Mouse (Mus musculus) left cerebral cortex, postnatal 36 days (tissue): ENCODE data around the gene Ryr3. TPM values are rescaled to one million over a fixed set of nuclear protein-coding genes. Genes with fewer than 3 reads are reported as not detected.

Experiments used
- DNase-seq, 2 experiments: peaks; one replicate each; pipeline ENCODE4 v3.0.0; 2021 to 2022; ENCODE audit warnings: low spot score in 2 of 2, mixed read lengths in 1 of 2
- intact Hi-C: fragments of 180-260 bp; cut with DNase I; formaldehyde crosslinking; loops from one replicate; pipeline ENCODE4 v1.15.1; 2025
- microRNA-seq: library from miRNA; unstranded; fragments of <30 nt; microRNA quantifications from one replicate; pipeline ENCODE4 v1.2.0, GENCODE M21; 2022
- total RNA-seq, 2 experiments: library from RNA; stranded (reverse); gene quantifications; 2 replicates each; pipeline ENCODE4 v1.2.3; 2021

Ryr3 gene
- total RNA-seq, 2 experiments from 2014 or later: 23.0 to 39.3 TPM

GRCm38 (mm10) chr2:112596415-112596814 is 620.5 kb downstream of the Ryr3 start:
- no peak for DNase-seq
- intact Hi-C loops: no loop called here

DNA sequence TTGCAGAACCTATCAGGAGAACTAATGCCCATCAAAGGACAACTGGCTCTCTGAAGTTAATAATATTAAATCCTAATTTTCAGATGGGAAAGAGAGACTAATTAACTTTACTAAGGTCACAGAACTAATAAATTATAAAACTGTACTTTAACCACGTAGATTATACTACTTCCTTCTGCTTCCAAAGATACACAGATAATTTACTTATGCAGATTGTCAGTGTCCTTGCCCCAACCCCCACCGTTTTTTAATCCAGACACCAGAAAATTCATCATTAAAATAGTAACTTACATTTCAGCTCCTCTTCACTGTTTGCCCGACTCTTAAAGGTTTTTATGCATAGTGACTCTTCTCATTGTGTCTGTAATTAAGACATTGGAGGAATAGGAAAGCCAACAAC is 621.1 kb downstream of the Ryr3 start:
- intact Hi-C loops: no loop called here
- no peak for DNase-seq

GRCm38 (mm10) chr2:112593781-112594180 is 623.1 kb downstream of the Ryr3 start:
- intact Hi-C loops: no loop called here
- no peak for DNase-seq

DNA sequence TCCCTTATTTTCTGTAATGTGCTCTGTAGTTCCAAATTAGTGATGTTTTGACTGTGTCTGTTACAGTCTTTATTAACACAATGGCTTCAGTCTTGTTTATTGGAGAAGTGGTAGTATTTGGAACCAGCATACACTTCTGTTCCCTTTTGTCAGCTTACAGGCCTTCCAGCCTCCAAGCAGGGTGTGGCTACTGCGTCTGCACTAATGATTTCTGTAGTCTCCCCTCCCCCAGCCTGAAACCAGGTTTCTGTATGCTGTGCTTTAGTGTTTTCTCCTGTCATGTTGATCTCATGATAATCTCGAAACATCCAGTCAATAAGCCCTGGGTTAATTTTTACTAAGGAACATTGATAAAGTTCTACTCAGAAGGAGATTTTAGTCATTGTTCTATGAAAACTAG is 623.6 kb downstream of the Ryr3 start:
- no peak for DNase-seq
- intact Hi-C loops: no loop called here

GRCm38 (mm10) chr2:112591451-112591871 is 625.4 kb downstream of the Ryr3 start:
- peak in 1 of 2 experiments; percentile 26 for DNase-seq
- intact Hi-C loops: no loop called here

DNA sequence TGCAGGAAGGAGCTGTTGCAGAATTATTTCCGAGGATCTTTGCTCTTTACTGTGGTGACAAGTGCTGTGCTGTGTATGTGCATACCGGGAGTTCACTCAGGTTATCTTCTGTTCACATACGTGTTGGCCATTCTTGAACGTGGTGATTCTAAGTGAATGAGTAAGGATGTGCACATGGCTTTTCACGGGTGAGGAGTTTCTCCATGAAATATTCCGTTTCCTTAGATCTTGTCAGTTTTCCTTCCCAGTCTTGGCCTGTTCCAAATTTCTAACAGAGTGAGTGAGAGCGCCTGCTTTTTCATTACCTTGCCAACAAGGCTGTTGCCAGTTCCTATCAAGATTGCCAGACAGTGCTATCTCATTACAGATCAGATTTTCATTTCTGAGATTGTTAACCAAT is 625.9 kb downstream of the Ryr3 start:
- DNase-seq: no peak
- intact Hi-C loops: no loop called here

Small RNA genes lying within 50 kb of the gene (microRNA-seq; reads per million reads assigned to microRNA genes)
- not detected for gene Gm44374

Other genes starting within 250 kb of the Ryr3 start
- gene Tmco5b, start 68.6 kb upstream of the Ryr3 start, total RNA-seq: not detected
- 10 to 100 TPM; 38.3 to 45.8 TPM for gene Fmn1, start 110.6 kb upstream of the Ryr3 start, total RNA-seq